ENCODE assay signal across 8 mouse cellular contexts in the genomic region with DNA sequence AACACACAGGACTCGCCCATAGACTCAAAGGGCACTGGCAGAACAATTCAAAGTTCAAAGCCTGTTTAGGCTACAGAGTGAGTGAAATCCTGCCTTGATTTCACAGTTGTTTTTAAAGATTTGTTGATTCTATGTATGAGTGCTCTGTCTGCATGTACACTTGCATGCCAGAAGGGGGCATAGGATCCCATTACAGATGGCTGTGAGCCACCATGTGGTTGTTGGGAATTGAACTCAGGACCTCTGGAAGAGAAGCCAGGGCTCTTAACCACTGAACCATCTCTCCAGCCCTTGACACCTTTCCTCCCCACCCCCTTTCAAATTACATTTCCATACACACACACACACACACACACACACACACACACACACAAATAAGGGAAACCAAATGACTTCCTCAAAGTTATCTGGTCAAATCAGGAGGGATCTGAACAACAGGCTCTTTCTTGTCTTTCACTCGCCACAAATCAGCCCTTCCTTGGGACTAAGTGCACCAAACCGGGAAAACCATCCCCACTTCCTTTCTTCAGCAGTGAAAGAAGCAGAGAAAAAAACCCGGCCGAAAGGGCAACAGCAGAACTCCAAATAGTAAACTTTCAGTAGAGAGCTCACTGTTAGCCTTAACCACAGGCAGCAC. TPM values are rescaled to one million over a fixed set of nuclear protein-coding genes. Genes with fewer than 3 reads are reported as not detected.
DNase-seq lines count a peak whose midpoint lies in the region; ATAC-seq and TF ChIP-seq lines count a peak whose summit lies in the region.
"Had no signal": no experiment of that assay in that cellular context is flagged by ENCODE, and none has a peak within 500 bp of the region (broad histone marks: within the 10 kb centered on the region; RNA-seq: fewer than 3 reads in every experiment).

No protein-coding gene starts in this region.

- no peaks in the 10 kb centered on the region for H3K9me3 ChIP-seq in heart, postnatal 0 days (replicated peaks; ENCODE audit: control insufficient read depth, low read length)
- no peaks in the 10 kb centered on the region for H3K9me3 ChIP-seq in midbrain, postnatal 0 days (ENCODE audit: low read length)
- no peaks in the 10 kb centered on the region for H3K9me3 ChIP-seq in midbrain, embryonic 10.5 days (replicated peaks)
- H3K9me3 ChIP-seq: limb, embryonic 12.5 days had no signal

- H3K4me3 ChIP-seq in heart, postnatal 0 days (ENCODE audit: low read depth, low read length) = no peak overlapping the region
- no peak overlapping the region for H3K4me3 ChIP-seq in midbrain, postnatal 0 days (ENCODE audit: low read depth, low read length)
- H3K4me3 ChIP-seq in midbrain, embryonic 10.5 days = no peak overlapping the region
- H3K4me3 ChIP-seq in bone marrow macrophage, adult 2 months (ENCODE audit: insufficient read depth, low read length) = peak overlapping the region; percentile 13
- H3K4me3 ChIP-seq: limb, embryonic 12.5 days had no signal

- TF ChIP-seq POLR2A in bone marrow macrophage, adult 2 months (IDR thresholded peaks at IDR 0.05; ENCODE audit: borderline replicate concordance, low read depth, low read length) = no peak

- no peak for TF ChIP-seq EP300 in heart, postnatal 0 days (IDR thresholded peaks at IDR 0.05; ENCODE audit: low read depth)

- no peak overlapping the region for H3K27ac ChIP-seq in heart, postnatal 0 days (ENCODE audit: low read depth)
- no peak overlapping the region for H3K27ac ChIP-seq in midbrain, postnatal 0 days (ENCODE audit: low read depth, low read length)
- H3K27ac ChIP-seq in midbrain, embryonic 10.5 days (replicated peaks) = no peak overlapping the region
- H3K27ac ChIP-seq in bone marrow macrophage, adult 2 months (ENCODE audit: insufficient read depth, low read depth, low read length) = peak overlapping the region; percentile 74
- H3K27ac ChIP-seq: limb, embryonic 12.5 days had no signal

- no peaks in the 10 kb centered on the region for H3K27me3 ChIP-seq in heart, postnatal 0 days (ENCODE audit: control insufficient read depth, insufficient read depth, low read length)
- no peaks in the 10 kb centered on the region for H3K27me3 ChIP-seq in midbrain, postnatal 0 days (ENCODE audit: insufficient read depth, low read length)
- peaks cover 4% of the 10 kb centered on the region for H3K27me3 ChIP-seq in midbrain, embryonic 10.5 days (ENCODE audit: low read depth, poor library complexity, severe bottlenecking)

- intact Hi-C loops in heart, postnatal 10 days (cut with DNase I) = loop anchor here (5.0 kb wide), 1 partner anchor 72 kb away; no protein-coding TSS in a partner anchor

- H3K4me2 ChIP-seq in heart, postnatal 0 days (ENCODE audit: low read depth, low read length) = no peak overlapping the region
- H3K4me2 ChIP-seq in midbrain, postnatal 0 days (ENCODE audit: low read depth, low read length, poor library complexity, severe bottlenecking) = no peak overlapping the region
- H3K4me2 ChIP-seq: limb, embryonic 12.5 days had no signal

- WGBS in heart, postnatal 0 days = 68% methylated on average over 5 of the region's 5 CpGs
- WGBS in midbrain, postnatal 0 days = 80% methylated on average over 5 of the region's 5 CpGs
- 84% methylated on average over 5 of the region's 5 CpGs for WGBS in midbrain, embryonic 10.5 days

- no peaks in the 10 kb centered on the region for H3K36me3 ChIP-seq in heart, postnatal 0 days (replicated peaks; ENCODE audit: control insufficient read depth, insufficient read depth, low read length)
- no peaks in the 10 kb centered on the region for H3K36me3 ChIP-seq in midbrain, postnatal 0 days (ENCODE audit: insufficient read depth, low read length)
- peaks cover 5% of the 10 kb centered on the region for H3K36me3 ChIP-seq in midbrain, embryonic 10.5 days
- H3K36me3 ChIP-seq: limb, embryonic 12.5 days had no signal

- peak; percentile 38 for TF ChIP-seq CTCF in heart, postnatal 0 days (IDR thresholded peaks at IDR 0.05; ENCODE audit: low read depth)
- peak; percentile 58 for TF ChIP-seq CTCF in midbrain, postnatal 0 days (IDR thresholded peaks at IDR 0.05)
- TF ChIP-seq CTCF in bone marrow macrophage, adult 2 months (IDR thresholded peaks at IDR 0.05; ENCODE audit: low read depth, low read length) = peak; percentile 58; the same call in 1 of the 2 replicates

- H3K4me1 ChIP-seq in heart, postnatal 0 days (ENCODE audit: control insufficient read depth, insufficient read depth) = peaks cover 9% of the 10 kb centered on the region
- peaks cover 5% of the 10 kb centered on the region for H3K4me1 ChIP-seq in midbrain, postnatal 0 days (ENCODE audit: insufficient read depth, low read length)
- H3K4me1 ChIP-seq in midbrain, embryonic 10.5 days = peaks cover 46% of the 10 kb centered on the region
- peaks cover 44% of the 10 kb centered on the region for H3K4me1 ChIP-seq in bone marrow macrophage, adult 2 months (ENCODE audit: control insufficient read depth, insufficient read depth, low read length)

- ATAC-seq in heart, postnatal 0 days (ENCODE audit: insufficient read depth, low read depth) = no peak
- no peak for ATAC-seq in midbrain, postnatal 0 days (ENCODE audit: low FRiP score)

- DNase-seq in heart, postnatal 0 days (ENCODE audit: low spot score) = no peak
- no peak for DNase-seq in heart, postnatal 10 days
- DNase-seq in midbrain, postnatal 0 days (ENCODE audit: low spot score) = no peak
- no peak for DNase-seq in midbrain, embryonic 10.5 days (ENCODE audit: low spot score)
- no peak for DNase-seq in ovary, postnatal 14 days (ENCODE audit: low spot score)
- no peak for DNase-seq in spleen, postnatal 4 days (ENCODE audit: low spot score in 2 of 2)

- H3K9ac ChIP-seq in heart, postnatal 0 days (replicated peaks; ENCODE audit: low read depth, low read length) = no peak overlapping the region
- no peak overlapping the region for H3K9ac ChIP-seq in midbrain, postnatal 0 days (replicated peaks; ENCODE audit: low read length, poor library complexity, severe bottlenecking)
- H3K9ac ChIP-seq: limb, embryonic 12.5 days had no signal

RNA-seq across cellular contexts. Expression of gene B4galt5, which starts 4.0 kb away (rescaled TPM):
- total RNA-seq in heart, postnatal 0 days (2014; rRNA removed; ENCODE audit: low replicate concordance) = 24.2 and 30.1 TPM in 2 replicates
- polyA plus RNA-seq in heart, postnatal 0 days (2015; fragmentation: Nextera tagmentation; extraction: Ambion mirVana) = 6.5 and 7.5 TPM in 2 replicates
- 10 to 100 TPM; 21.2 to 23.5 TPM for total RNA-seq in heart, postnatal 10 days (2021)
- total RNA-seq in midbrain, postnatal 0 days (2014; rRNA removed) = 64.1 and 88.3 TPM in 2 replicates
- polyA plus RNA-seq in midbrain, postnatal 0 days (2015; fragmentation: Nextera tagmentation; extraction: Ambion mirVana) = 29.1 and 35.6 TPM in 2 replicates
- 9.1 and 9.9 TPM in 2 replicates for polyA plus RNA-seq in midbrain, embryonic 10.5 days (2016; fragmentation: Nextera tagmentation; extraction: Ambion mirVana)
- polyA plus RNA-seq in bone marrow macrophage, adult 2 months (2012; ENCODE audit: insufficient read depth, insufficient read length, missing spikeins) = 57.1 and 69.9 TPM in 2 replicates
